In genomic region chr4:148760152-148760551, GRCm38 (mm10) we compare ENCODE assay signal across 25 mouse cellular contexts.
"Had no signal": no experiment of that assay in that cellular context is flagged by ENCODE, and none has a peak within 500 bp of the region (broad histone marks: within the 10 kb centered on the region; RNA-seq: fewer than 3 reads in every experiment).

No protein-coding gene starts in this region.

- ATAC-seq: hindbrain, postnatal 0 days; intestine, postnatal 0 days had no signal

- H3K4me2 ChIP-seq: heart, embryonic 11.5 days; heart, embryonic 13.5 days; heart, embryonic 15.5 days; hindbrain, embryonic 13.5 days; hindbrain, embryonic 15.5 days; limb, embryonic 13.5 days; limb, embryonic 15.5 days; liver, embryonic 13.5 days had no signal

- H3K9ac ChIP-seq: heart, embryonic 13.5 days; heart, embryonic 15.5 days; hindbrain, embryonic 13.5 days; hindbrain, embryonic 15.5 days; limb, embryonic 13.5 days; limb, embryonic 15.5 days; liver, embryonic 13.5 days had no signal

- H3K27me3 ChIP-seq: heart, embryonic 13.5 days; heart, embryonic 15.5 days; hindbrain, embryonic 15.5 days; limb, embryonic 15.5 days; liver, embryonic 13.5 days had no signal

- H3K4me3 ChIP-seq: gastrocnemius, adult 2 months; heart, adult 2 months; heart, embryonic 13.5 days; heart, embryonic 15.5 days; hindbrain, embryonic 13.5 days; hindbrain, embryonic 15.5 days; limb, embryonic 13.5 days; limb, embryonic 15.5 days; liver, embryonic 13.5 days had no signal

- H3K4me1 ChIP-seq: heart, embryonic 13.5 days; heart, embryonic 15.5 days; hindbrain, embryonic 13.5 days; hindbrain, embryonic 15.5 days; limb, embryonic 13.5 days; limb, embryonic 15.5 days; liver, embryonic 13.5 days had no signal

- H3K36me3 ChIP-seq: heart, embryonic 13.5 days; heart, embryonic 15.5 days; hindbrain, embryonic 13.5 days; hindbrain, embryonic 15.5 days; limb, embryonic 13.5 days; limb, embryonic 15.5 days; liver, embryonic 13.5 days had no signal

- H3K27ac ChIP-seq: gastrocnemius, adult 2 months; heart, adult 2 months; heart, embryonic 13.5 days; heart, embryonic 15.5 days; hindbrain, embryonic 13.5 days; hindbrain, embryonic 15.5 days; hindbrain, postnatal 0 days; kidney, postnatal 0 days; limb, embryonic 13.5 days; limb, embryonic 15.5 days; liver, embryonic 13.5 days had no signal

- H3K9me3 ChIP-seq: heart, embryonic 13.5 days; heart, embryonic 15.5 days; hindbrain, embryonic 13.5 days; hindbrain, embryonic 15.5 days; limb, embryonic 13.5 days; limb, embryonic 15.5 days; liver, embryonic 13.5 days had no signal

- DNase-seq: gastrocnemius, adult 2 months; gastrocnemius, postnatal 10 days; gastrocnemius, postnatal 25 days; heart, adult 11 months; heart, adult 2 months; heart, postnatal 14 days; heart, postnatal 36 days; kidney, adult 18-20 months; kidney, adult 8-10 months; kidney, postnatal 14 days; kidney, postnatal 36 days; layer of hippocampus, adult 9-11 months; layer of hippocampus, postnatal 36 days; left cerebral cortex, postnatal 4 days; liver, embryonic 13.5 days had no signal
